Mouse (Mus musculus) ES-Bruce4 (cell line): ENCODE data around the gene Gm30302.
"Not testable (repeated sequence)": the region's sequence is repeated elsewhere in the genome, so short reads cannot be mapped to it uniquely, and the experiment has no call there.

Source experiments
- CTCF ChIP-seq: IDR thresholded peaks from one replicate; pipeline ENCODE4 v1.8.1; 2011; ENCODE audit warnings: low read depth, low read length
- POLR2A ChIP-seq: IDR thresholded peaks from one replicate; pipeline ENCODE4 v1.8.1; 2011; ENCODE audit warnings: low read length; ENCODE audit not compliant: insufficient read depth

DNA sequence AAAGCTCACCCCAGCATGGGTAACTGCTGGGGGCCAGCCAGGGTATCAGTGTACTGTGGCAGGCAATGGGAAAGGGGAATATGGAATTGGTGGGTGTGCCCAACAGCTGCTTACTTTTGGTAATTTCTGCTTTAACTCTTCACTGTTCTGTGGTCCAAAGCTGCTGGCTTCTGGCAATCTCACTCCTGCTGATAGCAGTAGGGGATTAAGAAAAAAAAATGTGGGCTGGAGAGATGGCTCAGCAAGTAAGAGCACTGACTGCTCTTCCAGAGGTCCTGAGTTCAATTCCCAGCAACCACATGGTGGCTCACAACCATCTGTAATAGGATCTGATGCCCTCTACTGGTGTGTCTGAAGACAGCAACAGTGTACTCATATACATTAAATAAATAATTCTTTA lies 27.3 kb downstream of the Gm30302 start:
- TF ChIP-seq CTCF, POLR2A: not testable (repeated sequence)
